Mouse (Mus musculus) 3134 (cell line): ENCODE measurements around the gene Cpeb2.

Experiments used
- DNase-seq: peaks from one replicate; pipeline ENCODE4 v3.0.0-alpha.2; 2011; ENCODE audit warnings: low spot score; ENCODE audit not compliant: insufficient read length; ENCODE audit errors: extremely low read depth

Gene Cpeb2

GRCm38 (mm10) chr5:43309961-43310360 lies 77.0 kb downstream of the Cpeb2 start:
- no peak for DNase-seq

- no peak for DNase-seq
These were observed 91.4 kb downstream of the Cpeb2 start for GRCm38 (mm10) chr5:43324311-43324862.

- no peak for DNase-seq
These were observed 92.6 kb downstream of the Cpeb2 start for GRCm38 (mm10) chr5:43325561-43325960.

GRCm38 (mm10) chr5:43328579-43328978 lies 95.6 kb downstream of the Cpeb2 start:
- DNase-seq = no peak

GRCm38 (mm10) chr5:43330260-43330659 lies 97.3 kb downstream of the Cpeb2 start:
- no peak for DNase-seq

GRCm38 (mm10) chr5:43334469-43334868 lies 101.5 kb downstream of the Cpeb2 start:
- no peak for DNase-seq

- no peak for DNase-seq
These were observed 104.2 kb downstream of the Cpeb2 start for GRCm38 (mm10) chr5:43337212-43337611.

- DNase-seq = no peak
These were observed 106.0 kb downstream of the Cpeb2 start for GRCm38 (mm10) chr5:43338771-43339475.
